Mouse (Mus musculus) lung, postnatal 36 days (tissue): ENCODE measurements around the gene Slc6a19.

Experiments used
- DNase-seq: peaks from one replicate; pipeline ENCODE4 v3.0.0; 2022; ENCODE audit warnings: mixed read lengths

Slc6a19 gene

DNA sequence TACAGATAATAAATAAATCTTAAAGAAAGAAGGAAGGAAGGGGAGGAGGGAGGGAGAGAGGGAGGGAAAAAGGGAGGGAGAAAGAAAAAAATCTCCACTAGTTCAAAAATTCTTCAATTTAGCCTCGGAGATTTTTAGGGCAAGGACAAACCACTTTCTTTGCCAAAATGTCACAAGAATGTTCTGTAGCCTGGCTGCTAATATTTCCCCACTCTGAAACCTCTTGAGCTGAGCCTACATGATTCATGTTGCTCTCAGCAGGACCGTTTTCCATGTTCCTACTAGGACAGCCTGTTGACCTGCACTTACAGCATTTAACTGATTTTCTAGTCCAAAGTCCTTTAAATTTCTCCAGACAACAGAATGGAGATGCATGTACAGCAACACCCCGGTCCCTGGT, 49.7 kb downstream of the Slc6a19 start:
- no peak for DNase-seq

GRCm38 (mm10) chr13:73653266-73653665, 51.4 kb downstream of the Slc6a19 start:
- DNase-seq, result no peak

GRCm38 (mm10) chr13:73646397-73647087, 58.1 kb downstream of the Slc6a19 start:
- DNase-seq, result peak; percentile 58

DNA sequence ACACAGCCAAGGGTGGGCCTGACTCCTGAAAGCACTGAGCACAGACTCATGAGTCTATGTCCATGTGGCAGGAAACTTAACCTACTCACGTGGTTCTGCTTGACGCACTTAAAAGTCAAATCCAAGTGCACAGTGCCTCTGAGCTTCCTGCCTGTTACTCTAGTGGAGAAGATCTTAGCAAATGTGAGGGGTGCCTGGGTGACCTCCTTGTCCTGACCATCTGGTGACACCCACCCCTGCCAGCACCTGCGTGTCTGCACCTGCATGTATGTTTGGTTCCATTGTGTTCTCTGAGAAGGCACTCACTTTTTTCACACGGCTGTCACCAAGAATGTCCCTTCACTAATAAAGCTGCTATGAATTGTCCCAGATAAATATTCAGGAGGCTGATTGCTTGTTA, 63.4 kb downstream of the Slc6a19 start:
- DNase-seq, result no peak

DNA sequence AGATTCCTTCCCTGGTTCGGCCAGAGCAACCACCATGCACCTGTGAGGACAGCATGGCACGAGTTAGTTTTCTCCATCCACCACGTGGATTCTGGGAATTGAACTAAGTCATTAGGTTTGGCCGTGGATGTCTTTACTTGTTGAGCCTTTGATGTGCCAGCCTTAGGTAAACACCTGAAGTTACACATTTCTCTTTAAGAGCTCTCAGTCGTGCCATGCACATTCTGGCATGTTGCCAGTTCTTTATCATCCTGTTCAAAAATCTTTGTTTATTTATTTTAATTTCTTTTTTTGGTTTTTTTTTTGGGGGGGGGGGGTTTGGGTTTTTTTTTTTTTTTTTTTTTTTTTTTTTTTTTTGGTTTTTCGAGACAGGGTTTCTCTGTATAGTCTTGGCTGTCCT, 66.8 kb downstream of the Slc6a19 start:
- no peak for DNase-seq

DNA sequence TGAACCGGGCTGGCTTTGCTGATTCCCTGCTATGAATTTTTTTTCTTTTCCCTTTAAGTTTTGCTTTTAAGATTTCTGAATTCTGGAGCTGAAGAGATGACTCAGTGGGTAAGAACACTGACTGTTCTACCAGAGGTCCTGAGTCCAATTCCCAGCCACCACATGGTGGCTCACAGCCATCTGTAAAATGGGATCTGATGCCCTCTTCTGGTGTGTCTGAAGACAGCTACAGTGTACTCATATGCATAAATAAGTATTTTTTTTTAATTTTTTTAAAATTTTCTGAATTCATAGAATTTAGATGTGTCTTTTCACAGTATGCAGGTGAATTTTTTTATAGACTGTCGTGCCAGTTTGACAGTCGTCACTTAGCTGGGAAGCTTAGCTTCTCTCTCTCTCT, 72.8 kb downstream of the Slc6a19 start:
- no peak for DNase-seq
